Mouse (Mus musculus): Measurements from ENCODE around the gene Ttc28.

The Ttc28 gene

GRCm38 (mm10) chr5:111131561-111131960, 252.0 kb downstream of the Ttc28 start:
- no peak for DNase-seq (ENCODE audit: low read depth, low spot score)

DNA sequence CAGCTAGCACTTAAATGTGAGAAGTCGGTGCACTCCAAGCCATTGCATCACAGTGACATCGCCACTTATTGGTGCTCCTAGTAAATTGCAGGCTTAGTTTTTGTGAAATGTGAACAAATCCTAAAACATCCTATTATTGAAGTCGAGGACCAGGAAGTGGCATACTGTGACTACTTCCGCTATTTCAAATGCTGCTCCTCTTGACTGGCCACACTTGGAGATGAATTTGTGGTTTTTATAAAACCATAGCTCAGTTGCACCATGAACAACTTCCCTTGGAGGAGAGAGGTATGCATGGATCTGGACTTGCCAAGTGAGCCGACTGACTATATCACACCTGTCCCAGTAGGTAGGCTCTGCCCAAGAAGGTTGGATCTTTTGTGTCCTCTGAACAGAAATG, 253.5 kb downstream of the Ttc28 start:
- DNase-seq (ENCODE audit: low read depth, low spot score): no peak

DNA sequence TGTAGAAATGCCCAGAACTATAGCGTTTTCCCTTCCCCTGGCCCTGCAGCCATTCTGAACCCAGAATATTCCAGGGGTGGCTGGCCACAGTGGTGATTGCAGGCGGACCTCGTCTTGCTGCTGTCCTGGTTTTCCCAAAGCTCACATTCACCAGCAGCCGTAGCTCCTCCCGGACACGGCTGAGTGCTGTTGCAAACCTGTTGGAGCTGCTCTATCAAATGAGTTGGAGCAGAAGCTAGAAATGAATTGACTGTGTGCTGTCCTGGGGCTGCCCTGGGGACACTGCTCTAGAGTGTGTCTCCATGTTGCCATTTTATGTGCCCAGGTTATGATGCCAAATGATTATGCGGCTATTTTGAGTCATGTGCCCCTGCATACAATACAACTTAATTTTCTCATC, 254.2 kb downstream of the Ttc28 start:
- DNase-seq (ENCODE audit: low read depth, low spot score): no peak

DNA sequence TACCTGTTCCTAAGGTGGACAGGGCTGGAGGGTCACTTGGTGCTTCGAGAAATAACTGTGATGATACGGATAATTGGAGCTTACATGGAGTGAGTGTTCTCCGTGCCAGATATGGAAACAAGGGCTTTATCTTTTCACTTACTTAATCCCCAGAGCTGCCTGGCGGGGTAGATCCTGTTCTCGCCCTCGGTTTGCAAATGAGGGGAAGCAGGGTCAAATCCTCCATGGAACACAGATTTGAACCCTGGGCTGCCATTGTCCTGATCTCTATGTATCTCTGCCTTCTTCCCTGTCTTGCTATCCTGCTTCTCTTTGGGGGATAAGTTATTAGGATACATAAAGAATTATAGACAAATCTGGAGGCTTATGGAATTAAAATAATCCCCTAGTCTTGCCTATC, 257.7 kb downstream of the Ttc28 start:
- no peak for DNase-seq (ENCODE audit: low read depth, low spot score)

DNA sequence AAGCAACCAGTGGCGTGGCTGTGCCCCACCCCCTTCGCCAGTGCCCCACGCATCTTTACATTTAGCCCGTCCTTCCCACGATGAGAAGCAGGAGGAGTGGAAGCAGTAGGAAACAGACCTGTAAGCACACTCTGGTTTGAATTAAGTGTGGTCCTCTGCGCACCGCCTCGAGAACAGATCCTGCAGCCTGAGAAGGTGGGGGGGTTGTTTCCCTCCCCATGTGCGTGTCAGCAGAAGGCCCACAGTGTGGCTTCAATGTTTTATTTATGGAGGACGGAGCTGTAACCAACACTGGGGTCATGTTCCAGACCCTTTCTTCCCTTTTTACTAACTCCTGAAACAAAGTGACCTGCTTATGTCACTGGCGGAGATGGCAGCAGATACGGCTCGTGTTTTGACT, 258.1 kb downstream of the Ttc28 start:
- peak; percentile 65 for DNase-seq (ENCODE audit: low read depth, low spot score)

DNA sequence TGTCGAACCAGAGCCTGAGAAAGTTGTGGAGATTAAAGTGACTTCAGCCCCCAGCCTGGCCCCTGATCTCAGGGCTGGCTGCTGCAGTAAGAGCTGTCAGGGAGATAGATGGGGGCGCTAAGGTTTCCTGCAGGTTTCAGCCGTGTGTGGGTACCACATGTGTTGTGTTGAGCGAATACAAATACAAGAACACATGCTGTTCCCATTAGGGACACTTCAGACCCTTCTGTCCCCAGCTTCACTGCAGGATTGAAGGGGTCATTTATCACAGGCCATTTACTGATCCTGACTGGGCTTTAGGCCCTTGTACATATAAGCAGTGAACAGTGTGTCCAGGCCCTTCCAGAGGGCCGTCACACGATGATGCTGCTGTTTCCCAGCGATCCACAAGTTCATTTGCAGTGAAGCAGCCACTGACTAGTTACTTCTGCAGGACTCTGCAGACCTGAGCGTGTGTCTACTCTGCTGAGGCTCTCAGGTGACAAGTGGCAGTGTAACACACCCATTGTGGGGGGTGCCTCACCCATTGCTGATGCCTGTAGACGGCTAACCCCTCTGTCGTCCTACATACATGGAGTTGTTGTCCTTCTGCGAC, 258.7 kb downstream of the Ttc28 start:
- peak; percentile 69 for DNase-seq (ENCODE audit: low read depth, low spot score)

DNA sequence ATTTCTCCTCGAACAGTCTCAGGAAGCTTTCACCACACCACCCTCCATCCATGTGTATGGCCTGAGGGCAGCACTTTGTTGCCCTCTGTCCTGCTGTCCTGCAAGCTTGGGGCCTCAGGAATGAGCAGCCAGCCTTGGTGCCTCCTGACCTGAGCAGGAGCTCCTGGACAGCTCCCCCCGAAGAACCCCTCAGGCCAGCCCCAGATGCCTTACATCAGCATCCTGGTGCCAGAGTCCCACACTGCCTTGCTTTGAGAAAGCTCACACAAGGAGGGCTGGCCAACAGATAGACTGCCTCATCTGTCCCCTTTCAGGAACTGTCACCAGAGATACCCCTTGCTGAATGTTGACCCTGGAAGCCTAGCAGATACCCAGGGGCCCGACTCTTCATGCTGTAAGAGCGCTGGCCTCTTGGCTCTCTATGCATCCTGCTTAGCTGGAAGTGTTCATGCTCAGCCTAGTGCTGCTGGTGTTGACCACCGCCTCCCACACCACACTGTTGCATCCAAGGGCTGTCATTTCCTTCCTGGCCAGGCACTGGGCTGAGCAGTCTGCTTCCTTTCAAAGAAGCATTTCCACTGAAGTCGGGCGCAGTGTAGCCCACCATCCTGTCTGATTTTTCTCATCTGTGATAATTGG, 259.4 kb downstream of the Ttc28 start:
- DNase-seq (ENCODE audit: low read depth, low spot score): no peak

DNA sequence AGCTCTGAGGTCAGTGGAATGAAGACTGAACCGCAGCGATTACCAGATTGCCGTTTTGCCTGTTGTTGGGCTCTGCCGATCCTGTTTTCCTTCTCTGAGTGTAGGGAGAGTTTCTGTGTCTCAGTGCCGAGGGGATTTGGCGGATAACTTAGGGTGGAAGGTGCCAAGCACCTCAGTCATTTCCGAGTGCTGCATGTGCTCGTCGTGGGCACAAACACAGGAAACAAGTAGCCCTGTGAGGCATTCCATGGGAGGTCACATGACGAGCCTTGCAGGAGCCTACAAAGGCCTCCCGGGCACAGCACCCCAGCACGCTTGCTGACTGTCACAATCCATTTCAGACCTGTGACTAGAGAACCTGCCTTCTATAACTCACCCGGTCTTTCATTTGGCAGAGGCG, 260.0 kb downstream of the Ttc28 start:
- no peak for DNase-seq (ENCODE audit: low read depth, low spot score)

- no peak for DNase-seq (ENCODE audit: low read depth, low spot score)
Observed at GRCm38 (mm10) chr5:111141139-111141885, 261.7 kb downstream of the Ttc28 start.

- DNase-seq (ENCODE audit: low read depth, low spot score): no peak
Observed at GRCm38 (mm10) chr5:111142837-111143236, 263.2 kb downstream of the Ttc28 start.

DNA sequence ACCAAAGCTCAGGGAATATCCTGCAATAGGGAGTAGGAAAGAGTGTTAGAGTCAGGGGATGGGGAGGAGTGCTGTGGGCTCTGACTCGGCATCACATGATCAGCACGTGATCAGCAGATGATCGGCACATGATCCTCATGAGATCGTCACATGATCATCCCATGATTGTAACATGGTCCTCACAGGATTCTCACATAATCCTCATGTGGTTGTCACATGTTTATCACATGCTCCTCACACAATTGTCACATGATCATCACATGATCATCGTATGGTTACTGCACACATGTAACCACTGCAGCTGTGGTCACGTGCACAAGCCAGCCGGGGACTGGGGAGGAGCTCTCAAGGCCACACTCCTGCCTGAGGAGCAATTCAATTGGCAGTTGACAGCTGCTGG, 264.8 kb downstream of the Ttc28 start:
- DNase-seq (ENCODE audit: low read depth, low spot score): no peak

GRCm38 (mm10) chr5:111150581-111150980, 271.0 kb downstream of the Ttc28 start:
- DNase-seq (ENCODE audit: low read depth, low spot score): no peak

GRCm38 (mm10) chr5:111151882-111152759, 272.5 kb downstream of the Ttc28 start:
- DNase-seq (ENCODE audit: low read depth, low spot score): no peak

DNA sequence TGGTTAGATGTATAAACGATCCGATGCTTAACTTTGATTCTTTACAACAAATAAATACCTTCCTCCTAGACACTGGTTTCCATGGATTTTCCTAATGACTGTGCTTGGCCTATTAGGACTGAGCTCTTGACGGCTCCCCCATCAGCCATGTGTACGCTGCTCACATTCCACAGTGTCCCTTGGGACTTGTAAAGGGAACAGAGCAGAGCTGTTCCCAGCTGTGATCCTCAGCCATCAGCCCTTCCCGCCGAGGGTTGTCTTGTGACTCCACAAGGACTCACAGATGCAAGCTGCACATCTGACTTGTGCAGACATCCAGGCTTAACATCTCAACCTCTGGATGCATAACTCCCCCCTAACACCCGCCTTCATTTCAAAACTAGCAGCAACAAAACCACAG, 275.0 kb downstream of the Ttc28 start:
- peak; percentile 88 for DNase-seq (ENCODE audit: low read depth, low spot score)

GRCm38 (mm10) chr5:111155271-111155670, 275.7 kb downstream of the Ttc28 start:
- DNase-seq (ENCODE audit: low read depth, low spot score): no peak

DNA sequence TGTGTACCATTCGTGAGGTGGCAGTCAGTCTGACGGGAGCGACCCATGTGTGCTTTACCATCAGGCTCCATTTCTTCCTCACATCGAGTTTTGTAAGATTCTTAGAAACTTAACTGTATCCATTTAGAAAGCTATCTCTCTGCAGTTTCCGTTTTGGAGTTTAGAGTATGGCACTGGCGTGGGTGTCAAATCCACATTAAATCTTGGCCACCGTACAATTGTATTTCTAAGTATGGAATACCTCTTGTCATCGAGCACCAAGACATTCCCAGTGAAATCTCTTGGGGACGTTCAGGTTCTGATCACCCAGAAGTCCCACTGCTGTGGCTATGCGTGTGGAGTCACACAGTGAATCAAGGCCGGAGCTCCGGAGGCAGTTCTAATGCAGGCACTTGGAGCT, 276.3 kb downstream of the Ttc28 start:
- no peak for DNase-seq (ENCODE audit: low read depth, low spot score)

GRCm38 (mm10) chr5:111158266-111158665, 278.7 kb downstream of the Ttc28 start:
- DNase-seq (ENCODE audit: low read depth, low spot score): no peak

DNA sequence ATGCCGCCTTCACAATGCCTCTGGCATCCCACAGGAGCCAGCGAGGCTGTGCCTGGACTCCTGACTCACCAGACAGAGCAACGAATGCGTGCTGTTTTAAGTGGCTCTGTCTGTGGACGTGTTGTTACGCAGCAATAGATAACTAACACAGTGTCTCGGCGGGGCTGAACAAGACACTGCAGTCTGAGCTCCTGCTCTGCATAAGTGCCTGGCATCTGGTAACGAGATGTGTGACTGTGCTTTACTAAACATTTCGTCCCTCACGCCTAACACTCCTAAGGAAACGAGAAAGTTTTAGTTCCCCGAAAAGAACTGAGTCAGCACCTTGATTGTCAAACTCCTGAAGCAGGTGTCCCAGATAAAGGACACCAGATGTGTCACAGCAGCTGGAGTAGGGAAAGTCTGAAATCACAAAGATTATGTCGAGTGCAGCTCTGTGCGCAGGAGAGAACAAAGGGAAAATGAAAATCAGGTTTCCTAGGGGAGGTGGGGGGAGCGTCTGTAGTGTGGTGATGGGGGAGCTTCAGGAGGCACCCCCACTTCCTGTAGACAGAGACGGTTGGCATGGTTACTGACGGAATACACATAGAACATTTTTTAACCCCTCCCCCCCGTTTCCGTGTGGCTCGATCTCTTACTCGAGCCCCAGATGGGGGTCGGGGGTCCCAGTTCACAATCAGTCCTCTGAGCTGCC, 280.2 kb downstream of the Ttc28 start:
- peak; percentile 53 for DNase-seq (ENCODE audit: low read depth, low spot score)

DNA sequence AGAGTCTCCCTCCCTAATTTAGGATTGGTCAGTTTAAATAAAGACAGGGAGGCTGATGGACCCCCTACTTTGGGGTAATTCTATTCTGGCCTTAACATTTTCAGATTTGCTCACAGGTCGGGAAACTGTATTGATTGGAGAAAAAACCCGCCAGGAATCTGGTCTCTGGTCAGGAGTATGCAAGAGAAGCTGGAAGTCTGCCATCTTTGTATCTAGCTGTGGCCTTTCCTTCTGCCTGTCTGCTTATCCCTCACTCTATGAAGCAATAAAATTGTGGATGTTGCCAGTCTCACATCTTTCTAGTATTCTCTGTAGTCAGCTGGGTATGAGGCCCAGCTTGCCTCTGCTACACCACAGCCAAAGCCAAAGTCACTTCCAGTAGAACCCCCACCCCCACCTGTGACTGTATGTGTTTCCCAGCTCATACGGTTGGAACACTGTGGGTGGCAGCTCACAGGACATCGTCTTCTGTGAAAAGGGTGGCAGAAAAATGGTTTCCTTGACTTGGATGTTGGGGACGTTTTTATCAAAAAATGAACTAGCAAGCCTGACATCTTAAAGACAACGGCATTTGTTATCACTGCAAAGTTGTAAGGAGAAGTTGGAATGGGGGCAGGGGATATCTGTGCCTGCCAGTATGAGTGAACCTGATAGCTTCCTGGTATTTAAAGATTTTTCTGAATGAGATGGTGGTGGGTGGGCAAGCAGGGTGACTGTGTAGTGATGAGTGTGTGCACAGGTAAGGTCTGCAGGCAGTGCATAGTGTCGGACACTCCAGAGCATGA, 281.7 kb downstream of the Ttc28 start:
- no peak for DNase-seq (ENCODE audit: low read depth, low spot score)

DNA sequence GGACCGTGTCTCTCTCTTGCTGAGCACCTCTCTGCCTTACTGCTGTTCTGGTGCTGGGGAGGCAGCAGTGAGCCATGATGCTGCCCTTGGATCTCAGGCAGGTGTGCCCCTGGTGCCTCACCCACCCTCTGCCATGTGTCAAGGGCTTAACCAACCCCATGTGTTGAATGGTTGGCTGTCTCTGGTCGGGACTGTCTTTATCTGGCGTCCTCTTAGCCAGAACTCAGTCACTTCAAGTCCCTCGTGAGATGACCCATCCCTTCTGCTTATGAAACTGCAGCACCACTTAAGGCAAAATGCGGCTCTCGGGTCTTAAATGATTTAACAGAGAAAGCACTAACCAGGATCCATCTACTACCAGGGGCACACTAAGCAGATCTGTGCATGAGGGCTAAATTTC, 283.3 kb downstream of the Ttc28 start:
- DNase-seq (ENCODE audit: low read depth, low spot score): no peak

GRCm38 (mm10) chr5:111163377-111163776, 283.8 kb downstream of the Ttc28 start:
- no peak for DNase-seq (ENCODE audit: low read depth, low spot score)

Data from forelimb bud, embryonic 11.5 days (tissue).